Mouse (Mus musculus) naive thymus-derived CD4-positive, alpha-beta T cell, adult 2 months (primary cell): Measurements from ENCODE around the gene Obscn.
"Not testable (repeated sequence)": the region's sequence is repeated elsewhere in the genome, so short reads cannot be mapped to it uniquely, and the experiment has no call there.

ENCODE experiments used
- DNase-seq: peaks from one replicate; pipeline ENCODE4 v3.0.0-alpha.2; 2011; ENCODE audit warnings: low read depth

Obscn gene

DNA sequence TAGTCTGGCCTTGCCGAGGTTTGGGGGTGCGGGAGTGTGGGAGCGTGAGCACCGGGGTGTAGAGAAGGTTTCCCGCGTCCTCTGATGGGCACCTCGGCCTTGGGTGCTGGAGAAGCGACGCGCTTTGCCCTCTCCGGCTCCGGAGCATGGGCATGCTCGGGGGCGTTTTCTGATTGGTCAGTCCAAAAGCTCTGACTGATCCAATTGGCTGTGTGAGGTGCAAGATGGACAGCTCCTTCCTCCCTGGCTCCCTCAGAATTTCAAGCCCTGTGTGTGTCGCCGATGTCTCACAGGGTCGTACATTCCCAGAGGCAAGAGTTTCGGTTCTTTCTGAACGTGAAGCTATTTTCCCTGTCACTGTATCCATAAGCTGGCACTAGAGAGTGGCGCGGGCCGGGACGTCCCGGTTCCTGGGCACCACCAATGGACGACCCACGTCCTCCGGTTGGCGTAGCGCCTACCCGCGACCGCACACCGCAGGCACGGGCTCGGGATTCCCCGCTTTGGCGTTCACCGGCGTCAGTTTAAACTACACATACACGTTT is 176.2 kb downstream of the Obscn start:
- peak; percentile 90 for DNase-seq

- DNase-seq, result peak; percentile 33
Measured at GRCm38 (mm10) chr11:58959186-58959825, 176.9 kb downstream of the Obscn start.

DNA sequence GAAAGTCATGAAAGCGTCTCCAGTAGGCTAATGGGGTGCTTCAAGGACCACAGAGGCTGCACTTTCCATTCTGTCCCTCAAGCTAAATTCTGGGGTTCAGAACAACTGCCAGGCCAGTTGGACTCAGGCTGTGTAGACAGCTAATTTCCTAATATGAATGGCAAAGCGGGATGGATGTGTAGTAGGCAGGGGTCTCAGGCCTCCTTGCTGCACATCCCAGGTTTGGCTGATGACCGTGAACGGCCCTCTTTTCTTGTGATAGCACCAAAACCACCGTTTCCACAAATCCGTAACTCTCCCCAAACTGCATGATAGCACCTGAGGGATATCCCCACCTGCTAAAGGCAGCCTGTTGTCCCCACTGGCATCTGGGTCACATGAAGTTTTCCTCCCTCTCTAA is 177.7 kb downstream of the Obscn start:
- DNase-seq, result no peak

DNA sequence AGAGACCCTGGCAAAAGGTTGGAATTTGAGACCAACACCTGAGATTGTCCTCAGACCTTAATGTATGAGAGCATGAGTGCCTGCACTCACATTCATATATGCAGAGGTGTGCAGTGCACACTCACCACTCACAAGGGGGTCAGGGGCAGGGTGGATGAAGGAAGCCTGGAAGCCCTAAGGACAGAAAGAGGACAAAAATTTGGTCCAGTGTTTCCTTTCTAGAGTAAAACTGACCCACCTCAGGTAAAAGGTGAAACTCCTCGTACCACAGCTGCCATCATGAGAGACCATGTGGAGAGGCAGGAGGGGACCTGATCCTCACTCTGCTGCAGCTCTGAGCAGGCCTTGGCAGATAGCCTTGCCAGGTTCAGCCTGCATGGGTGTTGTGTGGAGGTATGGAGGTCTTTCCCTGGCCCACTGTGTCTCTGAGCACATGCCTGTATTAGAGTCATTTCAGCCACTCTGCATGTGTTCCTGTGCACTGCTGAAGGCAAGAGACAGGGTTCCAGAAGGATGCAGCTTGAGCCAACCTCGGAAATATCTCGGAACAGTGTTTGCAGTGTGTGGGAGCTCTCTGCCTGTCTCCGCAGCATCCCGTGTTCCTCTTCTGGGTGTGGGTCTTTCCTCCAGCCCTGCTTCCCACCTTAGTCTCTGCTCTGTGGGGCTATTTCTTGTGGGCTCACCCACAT is 178.8 kb downstream of the Obscn start:
- DNase-seq, result no peak

DNA sequence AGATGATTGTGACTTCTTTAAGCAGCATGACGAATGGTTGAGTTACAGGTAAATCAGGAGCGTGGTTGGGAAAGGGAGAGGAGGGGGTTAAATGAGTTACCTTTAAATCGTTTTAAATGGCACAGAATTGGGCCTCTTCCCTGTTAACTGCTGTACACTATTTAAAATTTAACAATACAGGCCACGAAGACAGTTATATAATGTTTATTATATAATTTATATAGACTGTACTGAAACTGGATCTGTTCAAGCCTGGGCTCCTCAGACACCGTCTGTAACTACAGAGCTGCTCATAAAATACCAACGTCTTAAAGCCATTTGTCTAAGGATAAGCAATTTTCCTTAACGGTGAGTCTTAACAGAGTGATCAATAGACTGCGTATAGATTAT is 180.3 kb downstream of the Obscn start:
- DNase-seq, result no peak

- peak; percentile 42 for DNase-seq
Measured at GRCm38 (mm10) chr11:58955143-58955867, 180.9 kb downstream of the Obscn start.

- DNase-seq, result peak; percentile 95
Measured at GRCm38 (mm10) chr11:58954420-58955142, 181.6 kb downstream of the Obscn start, which contains the start of the genes Hist3h2a and Trim17. Gene Hist3h2a, plus strand, starts transcription at chr11:58954685. Gene Trim17, plus strand, starts transcription at chr11:58954685.

- DNase-seq, result not testable (repeated sequence)
Measured at GRCm38 (mm10) chr11:58954170-58954419, 182.1 kb downstream of the Obscn start.

- peak; percentile 77 for DNase-seq
Measured at GRCm38 (mm10) chr11:58953351-58954169, 182.6 kb downstream of the Obscn start.

GRCm38 (mm10) chr11:58951210-58951609 is 185.0 kb downstream of the Obscn start:
- no peak for DNase-seq

- no peak for DNase-seq
Measured at GRCm38 (mm10) chr11:58949480-58950431, 186.4 kb downstream of the Obscn start.

GRCm38 (mm10) chr11:58948542-58949479 is 187.4 kb downstream of the Obscn start, which contains the start of gene Hist3h2ba:
Gene Hist3h2ba, plus strand, starts transcription at chr11:58948920.
- peak; percentile 89 for DNase-seq

- no peak for DNase-seq
Measured at GRCm38 (mm10) chr11:58947798-58948528, 188.2 kb downstream of the Obscn start.

- no peak for DNase-seq
Measured at GRCm38 (mm10) chr11:58947306-58947705, 188.9 kb downstream of the Obscn start.
